Mouse (Mus musculus) ovary, adult 10 weeks (tissue): ENCODE data around the gene Zfp831. TPM values are rescaled to one million over a fixed set of nuclear protein-coding genes. Genes with fewer than 3 reads are reported as not detected.

ENCODE experiments used
- polyA plus RNA-seq: library from polyadenylated mRNA; stranded (reverse); fragments of 350-450 nt; fragmentation: Illumina TruSeq; extraction: RNeasy Lipid Tissue Mini Kit (QIAGEN cat#74804); gene quantifications from one replicate; pipeline ENCODE4 v1.2.3, GENCODE M21; 2014

Gene Zfp831
- polyA plus RNA-seq, result 0.06 TPM

GRCm38 (mm10) chr2:174643448-174644144 lies at the start of gene Zfp831:
TSS of gene Zfp831 (plus strand) at chr2:174643534.

Other genes starting within 250 kb of the Zfp831 start
- 4.7 TPM for gene Nelfcd, start 227.7 kb upstream of the Zfp831 start, polyA plus RNA-seq
- 8.3 TPM for gene Ctsz, start 204.5 kb upstream of the Zfp831 start, polyA plus RNA-seq
- not detected for gene Tubb1, start 192.8 kb upstream of the Zfp831 start, polyA plus RNA-seq
- 27.9 TPM for gene Atp5e, start 179.4 kb upstream of the Zfp831 start, polyA plus RNA-seq
- 64.5 TPM for gene Prelid3b, start 170.5 kb upstream of the Zfp831 start, polyA plus RNA-seq
- gene Edn3, start 117.1 kb downstream of the Zfp831 start, polyA plus RNA-seq, result 8.1 TPM